Mouse (Mus musculus) intestine, postnatal 0 days (tissue): ENCODE measurements around the gene Tagln3. TPM values are rescaled to one million over a fixed set of nuclear protein-coding genes. Genes with fewer than 3 reads are reported as not detected.

Experiments used
- ATAC-seq: fragments of 200-750 bp; cut with Nextera tagmentation; 2 replicates; pipeline ENCODE4 v1.8.0; 2017; ENCODE audit warnings: mild to moderate bottlenecking, moderate TSS enrichment, moderate library complexity
- H3K27ac ChIP-seq: fragments of 300-500 bp; sonication (generic); 2 replicates; pipeline ENCODE4 v1.5.1; 2014; ENCODE audit warnings: mild to moderate bottlenecking, low read depth, low read length, moderate library complexity
- H3K27me3 ChIP-seq: fragments of 300-500 bp; sonication (generic); replicated peaks from 2 replicates; pipeline ENCODE4 v1.6.1; 2014; ENCODE audit warnings: low read length, mixed read lengths; ENCODE audit not compliant: control insufficient read depth, insufficient read depth
- H3K36me3 ChIP-seq: fragments of 300-500 bp; sonication (generic); 2 replicates; pipeline ENCODE4 v1.6.1; 2014; ENCODE audit warnings: mild to moderate bottlenecking, moderate library complexity; ENCODE audit not compliant: control insufficient read depth, insufficient read depth
- H3K4me1 ChIP-seq: fragments of 300-500 bp; sonication (generic); replicated peaks from 2 replicates; pipeline ENCODE4 v1.6.1; 2014; ENCODE audit warnings: antibody characterized with exemption, low read length, mixed read lengths; ENCODE audit not compliant: control insufficient read depth, insufficient read depth
- H3K4me2 ChIP-seq: fragments of 300-500 bp; sonication (generic); replicated peaks from 2 replicates; pipeline ENCODE4 v1.6.1; 2014; ENCODE audit warnings: low read depth, mild to moderate bottlenecking, moderate library complexity
- H3K4me3 ChIP-seq: fragments of 300-500 bp; sonication (generic); 2 replicates; pipeline ENCODE4 v1.5.1; 2014; ENCODE audit warnings: low read depth, low read length
- H3K9ac ChIP-seq: fragments of 300-500 bp; sonication (generic); 2 replicates; pipeline ENCODE4 v1.6.1; 2014; ENCODE audit warnings: mild to moderate bottlenecking, low read depth, low read length
- H3K9me3 ChIP-seq: fragments of 300-500 bp; sonication (generic); 2 replicates; pipeline ENCODE4 v1.6.1; 2016; ENCODE audit warnings: mixed run types; ENCODE audit not compliant: control insufficient read depth
- CTCF ChIP-seq: sonication (generic); IDR thresholded peaks from 2 replicates; pipeline ENCODE4 v1.5.1; 2016; ENCODE audit warnings: low read depth, mild to moderate bottlenecking, control low read depth, antibody characterized with exemption, moderate library complexity
- WGBS: fragments of 180-500 bp; shearing (Covaris S2); extraction: QIAGEN DNeasy Blood & Tissue Kit; methylation state at CpG from one replicate; pipeline ENCODE4 v1.1.7; 2014; 5-methylcytosine and 5-hydroxymethylcytosine counted together
- polyA plus RNA-seq: library from polyadenylated mRNA; unstranded; fragments of >200 nt; fragmentation: Nextera tagmentation; extraction: Ambion mirVana; gene quantifications from 2 replicates; pipeline ENCODE4 v1.2.1, GENCODE M21; 2015

The Tagln3 gene
- 10.7 and 13.7 TPM in 2 replicates for polyA plus RNA-seq

- H3K4me2 ChIP-seq = peak within 1 kb of the TSS; percentile 82
- peak within 1 kb of the TSS; percentile 26; the same call in 1 of the 2 replicates for H3K9ac ChIP-seq
- TF ChIP-seq CTCF = no peak
- peak within 1 kb of the TSS; percentile 44 for H3K4me3 ChIP-seq
- H3K4me1 ChIP-seq = no peaks in the 10 kb centered on the region
- H3K27ac ChIP-seq = no peak within 1 kb of the TSS
- WGBS = 3% methylated on average over 30 of the region's 30 CpGs
- peak; percentile 28; the same call in 1 of the 2 replicates for ATAC-seq
- no peaks in the 10 kb centered on the region for H3K36me3 ChIP-seq
- H3K9me3 ChIP-seq = no peaks in the 10 kb centered on the region
- no peaks in the 10 kb centered on the region for H3K27me3 ChIP-seq
Measured at GRCm38 (mm10) chr16:45724061-45724741, at the start of gene Tagln3. Tagln3 (minus strand) TSS chr16:45724608.

GRCm38 (mm10) chr16:45770914-45771313 is 46.5 kb upstream of the Tagln3 start:
- H3K27me3 ChIP-seq = no peaks in the 10 kb centered on the region
- H3K9ac ChIP-seq = no peak overlapping the region
- no peak overlapping the region for H3K4me3 ChIP-seq
- H3K4me1 ChIP-seq = no peaks in the 10 kb centered on the region
- peaks cover 24% of the 10 kb centered on the region for H3K36me3 ChIP-seq
- H3K4me2 ChIP-seq = no peak overlapping the region
- 94% methylated on average over 6 of the region's 6 CpGs for WGBS
- H3K27ac ChIP-seq = no peak overlapping the region
- no peak for TF ChIP-seq CTCF
- no peak for ATAC-seq
- no peaks in the 10 kb centered on the region for H3K9me3 ChIP-seq

GRCm38 (mm10) chr16:45767853-45768640 is 43.6 kb upstream of the Tagln3 start:
- ATAC-seq = no peak
- Histone ChIP-seq H3K4me3 (no peak overlapping the region), H3K27me3 (no peaks in the 10 kb centered on the region), H3K27ac (no peak overlapping the region), H3K9me3 (no peaks in the 10 kb centered on the region), H3K4me1 (no peaks in the 10 kb centered on the region), H3K9ac (no peak overlapping the region), H3K4me2 (no peak overlapping the region), H3K36me3 (peaks cover 13% of the 10 kb centered on the region)
- WGBS = 76% methylated on average over 10 of the region's 10 CpGs
- no peak for TF ChIP-seq CTCF

- Histone ChIP-seq H3K27ac (no peak overlapping the region), H3K9ac (no peak overlapping the region), H3K4me1 (no peaks in the 10 kb centered on the region), H3K9me3 (no peaks in the 10 kb centered on the region), H3K36me3 (peaks cover 13% of the 10 kb centered on the region), H3K27me3 (no peaks in the 10 kb centered on the region), H3K4me3 (no peak overlapping the region), H3K4me2 (no peak overlapping the region)
- no peak for TF ChIP-seq CTCF
- ATAC-seq = no peak
- 57% methylated on average over 4 of the region's 4 CpGs for WGBS
Measured at GRCm38 (mm10) chr16:45767434-45767833, 43.0 kb upstream of the Tagln3 start.

GRCm38 (mm10) chr16:45765801-45766494 is 41.5 kb upstream of the Tagln3 start:
- H3K36me3 ChIP-seq = peaks cover 7% of the 10 kb centered on the region; the same call in 1 of the 2 replicates
- H3K9ac ChIP-seq = no peak overlapping the region
- TF ChIP-seq CTCF = no peak
- WGBS = 80% methylated on average over 7 of the region's 7 CpGs
- ATAC-seq = no peak
- no peak overlapping the region for H3K4me3 ChIP-seq
- no peaks in the 10 kb centered on the region for H3K9me3 ChIP-seq
- H3K27ac ChIP-seq = no peak overlapping the region
- no peaks in the 10 kb centered on the region for H3K4me1 ChIP-seq
- no peaks in the 10 kb centered on the region for H3K27me3 ChIP-seq
- H3K4me2 ChIP-seq = no peak overlapping the region

- H3K9ac ChIP-seq = no peak overlapping the region
- H3K4me2 ChIP-seq = no peak overlapping the region
- H3K27ac ChIP-seq = no peak overlapping the region
- peak; percentile 64; the same call in 1 of the 2 replicates for ATAC-seq
- H3K36me3 ChIP-seq = peaks cover 5% of the 10 kb centered on the region; the same call in 1 of the 2 replicates
- no peaks in the 10 kb centered on the region for H3K9me3 ChIP-seq
- H3K4me1 ChIP-seq = no peaks in the 10 kb centered on the region
- TF ChIP-seq CTCF = no peak
- no peak overlapping the region for H3K4me3 ChIP-seq
- 66% methylated on average over 3 of the region's 3 CpGs for WGBS
- no peaks in the 10 kb centered on the region for H3K27me3 ChIP-seq
Measured at GRCm38 (mm10) chr16:45765102-45765501, 40.7 kb upstream of the Tagln3 start.
